Mouse (Mus musculus): Measurements from ENCODE around the gene Otud7b.

DNA sequence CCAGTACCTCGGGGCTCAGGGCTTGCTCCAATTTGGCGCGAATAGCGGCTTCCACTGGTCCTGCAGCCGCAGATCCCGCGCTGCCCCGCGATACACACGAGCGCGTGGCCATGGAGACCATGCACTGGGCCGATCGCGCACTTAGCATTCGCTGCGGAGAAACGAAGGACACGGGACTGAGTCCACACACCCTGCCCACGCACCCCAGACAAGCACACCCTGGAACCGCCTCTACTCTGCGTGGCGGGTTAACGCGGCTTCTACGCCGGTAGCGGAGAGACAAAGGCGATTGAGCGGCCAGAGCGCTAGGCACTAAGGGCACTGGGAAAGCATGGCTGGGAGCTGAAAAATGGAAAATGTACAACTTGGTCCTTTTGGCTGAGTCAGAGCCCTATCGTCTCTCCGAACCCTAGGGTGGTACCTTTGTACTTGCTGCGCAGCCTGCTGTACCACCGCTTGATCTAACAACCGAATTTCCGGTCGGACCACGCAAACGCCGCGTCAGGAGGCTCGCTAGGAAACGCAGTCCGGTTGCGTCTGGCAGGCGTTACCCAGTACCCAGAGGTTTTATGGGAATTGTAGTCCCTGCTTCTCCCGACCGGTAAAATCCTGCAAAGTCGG is 92.9 kb downstream of the Otud7b start:
- TF ChIP-seq CTCF (IDR thresholded peaks at IDR 0.05; ENCODE audit: control insufficient read depth, insufficient read depth, insufficient read length) (no peak), MYOG (IDR thresholded peaks at IDR 0.05; ENCODE audit: control insufficient read depth, extremely low read depth, insufficient read length) (no peak), FOSL1 (IDR thresholded peaks at IDR 0.05; ENCODE audit: insufficient read depth, low read length, poor library complexity, severe bottlenecking) (no peak)

Data from C2C12 (cell line).